Mouse (Mus musculus) ovary, postnatal 36 days (tissue): ENCODE measurements around the gene Fgf7.

ENCODE experiments used
- DNase-seq: peaks from one replicate; pipeline ENCODE4 v3.0.0; 2022; ENCODE audit warnings: low spot score, mixed read lengths

Fgf7 gene

DNA sequence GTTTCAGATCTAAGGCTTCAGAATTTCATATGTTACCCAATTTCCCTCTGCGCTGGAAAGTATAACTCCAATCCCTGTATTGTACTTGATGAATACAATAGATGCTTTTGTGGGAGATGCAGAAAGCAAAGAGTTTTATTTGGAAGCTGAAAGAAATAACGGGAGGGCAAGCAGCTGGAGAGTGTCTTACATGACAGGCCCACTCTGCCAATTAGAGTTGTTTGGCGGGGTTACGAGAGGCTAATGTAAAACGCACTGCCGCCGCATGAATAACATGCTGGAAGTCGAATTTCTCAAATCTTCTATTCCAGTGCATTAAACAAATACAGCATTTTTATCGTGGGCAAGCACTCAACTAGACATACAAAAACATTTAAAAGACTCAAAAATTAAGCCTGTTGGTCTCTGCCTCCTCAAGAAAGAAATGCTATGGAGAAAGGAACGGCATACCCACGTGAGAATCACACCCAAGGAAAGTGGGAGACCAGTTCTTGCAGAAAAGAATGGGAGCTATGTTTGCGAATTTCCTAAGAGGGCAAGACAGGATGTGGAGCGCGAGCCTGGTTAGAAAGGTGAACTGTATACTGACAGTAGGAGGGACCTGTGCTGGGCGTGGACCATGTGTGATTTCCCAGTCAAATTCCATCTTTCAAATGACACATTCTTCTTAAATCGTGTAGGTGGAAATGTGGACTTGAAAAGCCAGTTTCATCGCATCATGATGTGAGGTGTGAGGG is 26.7 kb downstream of the Fgf7 start:
- DNase-seq = no peak

DNA sequence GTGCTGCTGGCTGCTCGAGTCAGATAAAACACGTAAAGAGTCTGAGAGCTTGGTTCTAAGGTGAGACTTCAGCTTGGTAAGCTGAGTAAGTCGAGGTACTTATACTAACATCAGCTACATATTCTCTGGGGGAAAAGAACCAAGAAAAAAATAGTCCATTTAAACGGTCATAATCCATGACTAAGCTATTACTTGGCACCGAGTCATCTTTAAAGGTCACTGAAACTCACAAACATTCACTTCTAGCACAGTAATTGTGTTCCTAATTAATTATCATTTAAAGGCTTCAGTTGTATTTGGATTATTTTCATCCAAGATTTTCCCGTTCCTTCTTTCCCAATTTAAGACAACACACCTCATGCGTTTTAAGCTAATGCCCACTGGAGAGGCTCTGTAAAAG is 28.4 kb downstream of the Fgf7 start:
- DNase-seq = no peak

DNA sequence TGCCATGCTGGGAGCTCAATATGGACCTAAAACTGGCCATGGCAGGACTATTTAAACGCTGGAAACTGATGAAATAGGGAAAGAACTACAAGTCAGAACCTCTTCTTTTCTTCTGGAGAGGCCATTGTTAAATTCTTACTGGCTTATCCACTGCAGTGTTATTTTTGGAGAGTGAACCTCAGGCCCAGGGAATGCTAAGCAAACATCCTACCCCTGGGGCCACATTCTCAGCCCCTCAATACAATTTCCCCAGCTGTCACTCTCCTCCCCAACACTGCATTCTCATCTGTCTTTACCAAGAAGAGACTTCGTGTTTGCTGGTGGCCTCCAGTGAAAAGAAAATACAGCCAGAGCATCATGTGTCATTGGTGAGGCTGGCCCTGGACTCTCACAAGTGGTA is 30.4 kb downstream of the Fgf7 start:
- DNase-seq = no peak

DNA sequence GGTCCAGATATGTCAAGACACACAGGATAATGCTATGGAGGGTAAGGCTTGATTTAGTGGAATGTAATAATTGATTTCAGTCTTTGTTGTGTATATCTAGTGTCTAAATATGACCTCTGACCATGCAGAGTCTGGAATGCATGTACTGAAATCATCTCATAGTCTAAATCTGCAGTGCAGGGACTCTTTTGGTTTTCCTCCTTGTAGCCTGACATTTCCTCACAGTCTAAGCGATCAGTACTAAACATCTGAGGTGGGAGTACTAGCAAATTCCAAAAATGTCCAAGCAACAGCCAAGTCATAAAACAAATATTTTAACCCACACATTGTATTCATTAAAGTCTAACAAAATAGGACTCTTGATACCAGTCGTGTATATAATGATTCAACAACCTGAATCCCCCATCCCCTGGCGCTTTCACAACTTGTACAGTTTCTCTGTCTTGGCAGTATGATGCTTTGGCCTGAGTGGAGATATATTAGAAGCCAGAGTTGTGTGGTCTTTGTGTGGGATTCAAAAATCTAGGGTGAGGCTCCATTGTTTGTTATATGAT is 30.9 kb downstream of the Fgf7 start:
- no peak for DNase-seq

DNA sequence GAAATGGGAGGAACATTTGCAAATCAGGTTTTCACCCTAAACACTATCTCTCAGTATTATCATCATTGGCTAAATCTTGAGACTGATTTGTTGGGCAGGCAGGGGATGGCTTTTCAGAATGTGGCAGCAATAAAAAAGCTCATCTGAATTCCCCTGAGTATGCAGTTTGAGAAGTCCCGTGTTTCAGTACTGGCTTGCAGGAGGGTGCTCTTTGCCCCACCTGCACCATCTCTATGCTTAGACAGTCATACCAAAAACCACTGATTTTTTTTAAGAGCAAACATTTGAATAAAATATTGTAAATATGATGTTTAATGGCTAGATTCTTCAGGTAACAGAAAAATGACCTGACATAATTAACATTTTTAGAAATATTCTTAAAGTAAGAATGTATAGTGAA is 35.3 kb downstream of the Fgf7 start:
- DNase-seq = no peak

DNA sequence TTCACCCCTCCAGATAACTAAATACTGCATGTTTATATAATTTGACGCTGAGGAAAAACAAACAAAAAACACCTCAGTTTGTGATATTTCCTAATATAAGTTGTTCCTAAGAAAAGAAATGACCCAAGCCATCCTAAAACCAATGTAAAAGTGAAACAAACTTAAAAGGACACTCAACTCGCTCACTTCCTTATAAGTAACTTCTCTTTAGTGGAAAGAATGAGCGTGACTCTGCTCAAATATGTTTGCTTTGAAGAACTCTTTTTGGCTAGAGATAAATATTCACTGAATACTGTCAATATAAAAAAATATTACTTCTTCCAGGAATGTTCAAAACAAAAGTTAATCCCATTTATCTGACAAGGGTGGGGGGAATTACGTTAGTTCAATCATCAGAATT is 39.3 kb downstream of the Fgf7 start:
- DNase-seq = no peak

DNA sequence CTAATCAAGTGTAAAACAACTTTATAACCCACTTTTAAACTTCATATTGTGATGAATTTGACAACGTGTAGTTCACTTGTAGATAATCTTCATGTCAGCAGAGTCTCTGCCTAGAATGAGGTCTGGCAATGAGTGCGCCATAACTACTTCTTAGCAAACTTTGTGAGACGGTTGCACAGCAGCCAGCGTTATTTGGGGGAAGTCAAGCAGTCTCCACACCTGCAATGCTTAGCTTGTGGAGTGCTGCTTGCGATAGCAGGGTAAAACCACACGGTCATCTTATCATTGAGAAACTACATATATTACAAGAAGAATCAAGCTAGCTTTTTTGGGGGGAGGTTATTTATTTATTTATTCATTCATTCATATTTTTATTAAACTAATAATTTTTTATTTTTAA is 42.0 kb downstream of the Fgf7 start:
- DNase-seq = no peak

DNA sequence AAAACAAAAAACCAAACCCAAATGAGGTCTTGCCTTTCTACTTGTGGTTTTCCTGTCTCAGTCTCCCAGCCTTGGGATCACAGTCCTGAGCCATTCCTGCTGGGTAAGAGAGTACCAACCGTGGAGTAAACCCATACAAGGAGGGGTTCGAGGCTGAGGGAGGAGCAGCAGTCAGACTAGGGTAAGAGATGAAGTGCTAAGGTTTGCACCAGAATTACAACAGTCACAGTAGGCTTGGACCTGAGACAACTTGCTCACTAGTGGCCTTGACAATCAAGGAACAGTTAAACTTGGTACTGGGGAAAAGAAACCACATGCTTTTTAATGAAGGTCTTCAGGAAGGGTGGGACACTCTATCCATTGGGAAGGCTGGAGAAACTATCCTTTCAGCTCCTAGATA is 44.6 kb downstream of the Fgf7 start:
- no peak for DNase-seq

DNA sequence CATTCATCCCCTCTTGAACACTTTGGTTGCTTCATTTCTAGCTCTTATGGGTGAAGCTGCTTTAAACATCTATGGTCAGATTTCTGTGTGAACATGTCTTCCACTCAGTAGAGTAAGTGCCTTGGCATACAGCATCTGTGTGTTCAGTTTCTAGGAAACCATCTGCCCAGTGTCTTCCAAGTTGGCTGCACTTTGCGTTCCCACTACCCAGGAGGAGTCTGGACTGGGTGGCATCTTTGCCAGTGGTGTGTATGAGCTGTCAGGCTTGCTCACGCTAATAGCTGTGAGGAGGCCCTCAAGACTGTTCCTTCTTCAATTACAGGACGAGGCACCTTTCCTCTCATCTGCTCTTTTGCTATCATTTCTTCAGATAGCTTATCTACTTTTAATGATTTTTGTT is 49.9 kb downstream of the Fgf7 start:
- DNase-seq = no peak

DNA sequence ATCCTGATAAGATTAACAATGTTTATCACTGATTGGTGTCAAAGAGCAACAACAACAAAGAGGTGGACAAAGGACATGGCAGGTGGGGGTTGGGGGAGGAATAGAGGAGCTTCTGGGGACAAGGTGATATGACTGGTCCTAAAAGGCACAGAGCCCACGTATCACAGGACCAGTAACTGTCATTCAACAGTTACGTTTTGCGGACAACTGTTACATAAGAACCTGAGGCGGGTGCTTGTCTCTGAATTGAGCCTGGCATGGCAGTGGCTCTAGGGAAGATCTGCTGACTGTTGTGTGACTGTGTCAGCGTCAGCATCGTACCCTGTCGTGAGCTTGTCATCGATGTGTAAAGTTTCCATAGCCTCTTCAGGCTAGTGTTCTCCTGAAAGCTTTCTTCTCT is 51.7 kb downstream of the Fgf7 start:
- no peak for DNase-seq

DNA sequence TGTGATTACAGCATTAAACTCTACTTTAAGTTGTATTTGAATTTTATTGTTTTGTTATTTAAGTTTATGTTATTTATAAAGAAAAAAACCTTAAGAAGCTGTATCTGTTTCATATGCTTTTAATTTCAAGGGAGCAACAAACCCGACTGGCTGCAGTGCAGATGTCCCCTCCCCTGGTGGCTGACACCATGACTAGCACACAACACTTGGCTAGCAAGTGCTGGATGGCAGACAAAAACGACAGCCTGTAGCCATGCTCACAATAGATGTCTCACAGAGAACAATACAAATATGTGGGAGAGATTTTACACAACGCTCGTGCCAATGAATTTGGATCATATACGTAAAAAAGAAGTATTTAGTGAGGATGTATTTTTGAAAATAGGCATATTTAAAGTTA is 56.0 kb downstream of the Fgf7 start:
- DNase-seq = no peak

DNA sequence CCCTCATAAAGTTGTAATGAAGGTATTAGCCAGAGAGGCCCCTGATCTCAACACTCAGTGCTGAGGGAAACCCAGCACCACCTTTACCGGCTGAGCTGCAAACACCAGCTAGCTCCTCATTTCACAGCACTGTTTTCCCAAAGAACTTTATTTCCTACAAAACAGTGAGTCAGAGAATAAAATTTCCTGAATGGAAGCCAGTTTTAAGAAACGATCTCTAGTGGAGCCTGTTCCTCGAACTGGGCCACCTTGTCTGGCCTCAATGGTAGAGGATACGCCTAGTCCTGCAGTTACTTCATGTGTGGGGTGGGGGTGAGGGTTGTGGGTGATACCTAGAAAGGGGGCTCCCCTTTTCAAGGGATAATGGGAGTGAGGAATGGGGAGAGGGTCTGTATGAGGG is 60.2 kb downstream of the Fgf7 start:
- no peak for DNase-seq
